Mouse (Mus musculus) CH12.LX (cell line): ENCODE measurements around the gene Ankmy2. TPM values are rescaled to one million over a fixed set of nuclear protein-coding genes. Genes with fewer than 3 reads are reported as not detected.

Source experiments
- DNase-seq: peaks from one replicate; pipeline ENCODE4 v3.0.0-alpha.2; 2013; ENCODE audit errors: extremely low read depth
- H3K27ac ChIP-seq: 2 replicates; pipeline ENCODE4 v1.5.1; 2012; ENCODE audit warnings: low read depth, mild to moderate bottlenecking, control low read depth, moderate library complexity; ENCODE audit not compliant: insufficient read depth
- H3K27me3 ChIP-seq: replicated peaks from 2 replicates; pipeline ENCODE3; 2012; ENCODE audit warnings: inconsistent platforms
- H3K36me3 ChIP-seq, 2 experiments: replicated peaks in 1 of 2; 2 replicates each; pipeline versions ENCODE3 to v1.6.1; 2012; ENCODE audit warnings: inconsistent platforms in 1 of 2, low read length in 1 of 2, mild to moderate bottlenecking in 1 of 2, mixed read lengths in 1 of 2, moderate library complexity in 1 of 2; ENCODE audit not compliant: control insufficient read depth in 1 of 2, insufficient read depth in 1 of 2
- H3K4me1 ChIP-seq, 2 experiments: 2 replicates each; pipeline ENCODE4 v1.6.1; 2012; ENCODE audit warnings: inconsistent platforms in 1 of 2, moderate library complexity in 1 of 2; ENCODE audit not compliant: insufficient read depth in 2 of 2, control insufficient read depth in 1 of 2
- H3K4me2 ChIP-seq: 2 replicates; pipeline ENCODE4 v1.6.1; 2012; ENCODE audit warnings: low read depth, mild to moderate bottlenecking, control low read depth; ENCODE audit not compliant: poor library complexity, insufficient read depth, severe bottlenecking
- H3K4me3 ChIP-seq, 3 experiments: fragments of 150-350 bp in 1 of 3; sonication (generic) in 1 of 3; replicated peaks in 1 of 3; 2 replicates each; pipeline versions ENCODE3 to v1.5.1; 2011 to 2012; ENCODE audit warnings: low read depth in 2 of 3, low read length in 2 of 3, mild to moderate bottlenecking in 2 of 3, moderate library complexity in 2 of 3, control low read depth in 1 of 3, improper control_type of control experiment in 1 of 3, inconsistent platforms in 1 of 3, mixed read lengths in 1 of 3; ENCODE audit not compliant: poor library complexity in 1 of 3
- H3K79me2 ChIP-seq: replicated peaks from 2 replicates; pipeline ENCODE4 v1.6.1; 2012; ENCODE audit warnings: mild to moderate bottlenecking, moderate library complexity; ENCODE audit not compliant: control insufficient read depth, poor library complexity, insufficient read depth, severe bottlenecking; ENCODE audit errors: extremely low read depth
- H3K9ac ChIP-seq: 2 replicates; pipeline ENCODE4 v1.6.1; 2012; ENCODE audit warnings: low read depth, mild to moderate bottlenecking, control low read depth, moderate library complexity; ENCODE audit not compliant: insufficient read depth
- H3K9me3 ChIP-seq: replicated peaks from 2 replicates; pipeline ENCODE3; 2012; ENCODE audit warnings: low read length, inconsistent platforms, mixed read lengths
- CHD2 ChIP-seq: IDR thresholded peaks from 2 replicates; pipeline ENCODE4 v1.6.1; 2011; ENCODE audit warnings: low read length, improper control_type of control experiment
- CTCF ChIP-seq, 2 experiments: IDR thresholded peaks in 1 of 2; conservative IDR thresholded peaks in 1 of 2; 2 replicates each; pipeline ENCODE4 v1.5.1; 2011 to 2012; ENCODE audit warnings: low read depth in 2 of 2, low read length in 2 of 2, improper control_type of control experiment in 1 of 2, inconsistent platforms in 1 of 2, mild to moderate bottlenecking in 1 of 2, moderate library complexity in 1 of 2
- E2F4 ChIP-seq: IDR thresholded peaks from 2 replicates; pipeline ENCODE4 v1.6.1; 2011; ENCODE audit warnings: low read depth, low read length, improper control_type of control experiment; ENCODE audit not compliant: insufficient replicate concordance
- ELF1 ChIP-seq: IDR thresholded peaks from 2 replicates; pipeline ENCODE4 v1.6.1; 2014; ENCODE audit warnings: low read depth, mild to moderate bottlenecking, inconsistent platforms, low read length, improper control_type of control experiment
- HCFC1 ChIP-seq: IDR thresholded peaks from 2 replicates; pipeline ENCODE4 v1.6.1; 2012; ENCODE audit warnings: low read depth, mild to moderate bottlenecking, inconsistent platforms, low read length, improper control_type of control experiment
- IRF4 ChIP-seq: IDR thresholded peaks from 2 replicates; pipeline ENCODE4 v1.6.1; 2014; ENCODE audit warnings: low read depth, mild to moderate bottlenecking, inconsistent platforms, low read length, improper control_type of control experiment
- KAT2A ChIP-seq: IDR thresholded peaks from 2 replicates; pipeline ENCODE4 v1.6.1; 2012; ENCODE audit warnings: low read length, improper control_type of control experiment, inconsistent platforms; ENCODE audit not compliant: insufficient replicate concordance
- MAFK ChIP-seq: IDR thresholded peaks from 2 replicates; pipeline ENCODE4 v1.6.1; 2011; ENCODE audit warnings: low read length, improper control_type of control experiment; ENCODE audit not compliant: insufficient replicate concordance
- NELFE ChIP-seq: IDR thresholded peaks from 2 replicates; pipeline ENCODE4 v1.6.1; 2011; ENCODE audit warnings: low read depth, low read length, improper control_type of control experiment
- NRF1 ChIP-seq: IDR thresholded peaks from 2 replicates; pipeline ENCODE4 v1.6.1; 2014; ENCODE audit warnings: low read depth, mild to moderate bottlenecking, inconsistent platforms, low read length, improper control_type of control experiment, moderate library complexity
- PAX5 ChIP-seq: IDR thresholded peaks from 2 replicates; pipeline ENCODE4 v1.6.1; 2012; ENCODE audit warnings: low read length, inconsistent platforms, mixed read lengths
- POLR2AphosphoS2 ChIP-seq: IDR thresholded peaks from 2 replicates; pipeline ENCODE4 v1.6.1; 2011; ENCODE audit warnings: low read depth, low read length, improper control_type of control experiment
- TBP ChIP-seq: conservative IDR thresholded peaks from 2 replicates; pipeline ENCODE4 v1.6.1; 2011; ENCODE audit warnings: low read depth, low read length, improper control_type of control experiment
- USF1 ChIP-seq: IDR thresholded peaks from 2 replicates; pipeline ENCODE4 v1.6.1; 2014; ENCODE audit warnings: low read depth, mild to moderate bottlenecking, inconsistent platforms, low read length, improper control_type of control experiment
- ZKSCAN1 ChIP-seq: IDR thresholded peaks from 2 replicates; pipeline ENCODE4 v1.6.1; 2012; ENCODE audit warnings: low read depth, inconsistent platforms, low read length, improper control_type of control experiment, borderline replicate concordance
- ZMIZ1 ChIP-seq: IDR thresholded peaks from 2 replicates; pipeline ENCODE4 v1.6.1; 2012; ENCODE audit warnings: low read depth, mild to moderate bottlenecking, inconsistent platforms, low read length, improper control_type of control experiment
- ZNF384 ChIP-seq: IDR thresholded peaks from 2 replicates; pipeline ENCODE4 v1.6.1; 2012; ENCODE audit warnings: low read depth, low read length, improper control_type of control experiment, inconsistent platforms
- dilution Hi-C: fragments of 300-500 bp; cut with MboI; formaldehyde crosslinking; loops from 2 replicates; pipeline ENCODE4 v1.14.3; 2020; ENCODE audit warnings: low sequenced_read_pairs; ENCODE audit not compliant: extremely low pct_unique_long_range_greater_than_20kb, extremely low pct_ligation_motif_present
- in situ Hi-C: fragments of 300-500 bp; cut with MboI; formaldehyde crosslinking; loops from 3 replicates; pipeline ENCODE4 v1.14.3; 2019; ENCODE audit warnings: low sequenced_read_pairs, low pct_ligation_motif_present, low pct_unique_long_range_greater_than_20kb, mixed read lengths
- polyA plus RNA-seq: library from polyadenylated mRNA; unstranded; fragments of >175 nt; gene quantifications from 2 replicates; pipeline ENCODE4 v1.2.1, GENCODE M21; 2012; ENCODE audit warnings: low read depth; ENCODE audit not compliant: insufficient read length
- total RNA-seq, 2 experiments: library from RNA; depleted of rRNA; stranded (reverse); fragments of 300-350 nt in 1 of 2; fragments of >200 nt in 1 of 2; gene quantifications; 2 replicates each; pipeline ENCODE4 v1.2.3; 2012 to 2014

Gene Ankmy2
- total and polyA plus RNA-seq, 3 experiments = 13.8 to 19.1 (median 16.7) TPM

- H3K36me3 ChIP-seq = peaks cover 30 to 88% of the 10 kb centered on the region in 2 experiments
- H3K9me3 ChIP-seq = peaks cover 3% of the 10 kb centered on the region
- no peak overlapping the region for H3K9ac ChIP-seq
- no peak overlapping the region for H3K27ac ChIP-seq
- in situ Hi-C loops (no loop called here), dilution Hi-C loops (no loop called here)
- peaks cover 23% of the 10 kb centered on the region for H3K79me2 ChIP-seq
- H3K4me2 ChIP-seq = no peak overlapping the region
- no peaks in the 10 kb centered on the region for H3K27me3 ChIP-seq
- DNase-seq = no peak
- H3K4me1 ChIP-seq = peaks cover 0 to 22% of the 10 kb centered on the region in 2 experiments; a peak in 3 of 4 replicates
- H3K4me3 ChIP-seq = no peak overlapping the region
- no peak for TF ChIP-seq HCFC1
- no peak for TF ChIP-seq KAT2A
- no peak for TF ChIP-seq MAFK
- no peak for TF ChIP-seq ZMIZ1
- TF ChIP-seq CTCF (conservative IDR thresholded peaks at IDR 0.05 in 1 of 2, IDR thresholded peaks at IDR 0.05 in 1 of 2; ENCODE audit: low read depth in 2 of 2, low read length in 2 of 2) = no peak
- TF ChIP-seq E2F4 = no peak
- TF ChIP-seq NELFE = no peak
- TF ChIP-seq IRF4 = no peak
Measured at GRCm38 (mm10) chr12:36133547-36133946, 23.4 kb upstream of the Ankmy2 start.

GRCm38 (mm10) chr12:36134111-36134510 is 22.8 kb upstream of the Ankmy2 start:
- DNase-seq = no peak
- TF ChIP-seq E2F4 = no peak
- TF ChIP-seq CHD2 = no peak
- no peak for TF ChIP-seq ZKSCAN1
- no peak for TF ChIP-seq PAX5
- no peak for TF ChIP-seq TBP
- no peak for TF ChIP-seq ZNF384
- Histone ChIP-seq H3K9ac (no peak overlapping the region), H3K4me3 (no peak overlapping the region), H3K9me3 (peaks cover 2% of the 10 kb centered on the region), H3K4me2 (no peak overlapping the region), H3K4me1 (peaks cover 0 to 22% of the 10 kb centered on the region in 2 experiments; a peak in 3 of 4 replicates), H3K79me2 (peaks cover 22% of the 10 kb centered on the region; the same call in 1 of the 2 replicates), H3K27me3 (no peaks in the 10 kb centered on the region), H3K27ac (no peak overlapping the region), H3K36me3 (peaks cover 29 to 88% of the 10 kb centered on the region in 2 experiments)
- in situ Hi-C loops = no loop called here
- dilution Hi-C loops = no loop called here

GRCm38 (mm10) chr12:36135409-36135808 is 21.5 kb upstream of the Ankmy2 start:
- Histone ChIP-seq H3K9ac (no peak overlapping the region), H3K4me1 (peaks cover 0 to 22% of the 10 kb centered on the region in 2 experiments; a peak in 3 of 4 replicates), H3K79me2 (peaks cover 22% of the 10 kb centered on the region; the same call in 1 of the 2 replicates), H3K36me3 (peaks cover 28 to 88% of the 10 kb centered on the region in 2 experiments), H3K9me3 (no peaks in the 10 kb centered on the region), H3K4me3 (no peak overlapping the region), H3K27ac (no peak overlapping the region), H3K27me3 (no peaks in the 10 kb centered on the region), H3K4me2 (no peak overlapping the region)
- dilution Hi-C loops (no loop called here), in situ Hi-C loops (no loop called here)
- TF ChIP-seq POLR2AphosphoS2 (no peak), KAT2A (no peak), USF1 (no peak), TBP (no peak), NRF1 (no peak), ELF1 (no peak)
- no peak for DNase-seq
